Mouse (Mus musculus): ENCODE results near the gene Ptpre. TPM values are rescaled to one million over a fixed set of nuclear protein-coding genes. Genes with fewer than 3 reads are reported as not detected.
A peak's percentile ranks its signal among the peaks of the same experiment; 100 is the strongest.
"Not testable (repeated sequence)": the region's sequence is repeated elsewhere in the genome, so short reads cannot be mapped to it uniquely, and the experiment has no call there.

Gene Ptpre
- polyA plus RNA-seq, 1 experiment = 6.7 TPM

DNA sequence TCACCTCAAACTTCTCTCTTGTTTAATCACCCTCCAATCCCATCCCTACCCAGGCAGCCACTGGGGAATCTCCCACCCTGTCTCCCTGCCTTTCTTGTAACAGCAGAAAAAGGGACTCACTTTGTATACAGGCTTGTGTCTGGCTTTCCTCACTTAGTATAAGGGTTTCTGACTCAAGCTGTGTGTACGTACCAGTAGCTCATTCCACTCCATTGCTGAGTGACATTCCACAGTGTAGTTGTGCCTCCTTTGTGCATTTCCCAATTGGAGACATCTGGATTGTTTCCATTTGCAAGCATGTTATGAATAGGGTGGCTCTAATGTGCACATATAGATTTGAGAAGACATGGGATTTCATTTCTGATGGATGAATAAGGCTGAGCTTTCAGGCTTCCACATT, 23.0 kb downstream of the Ptpre start:
- TF ChIP-seq CTCF (IDR thresholded peaks at IDR 0.05; ENCODE audit: borderline replicate concordance, extremely low read depth, insufficient read depth, insufficient read length) = no peak
- TF ChIP-seq POLR2A (IDR thresholded peaks at IDR 0.05; ENCODE audit: borderline replicate concordance, extremely low read depth, insufficient read depth, insufficient read length, poor library complexity, severe bottlenecking) = no peak
- DNase-seq (ENCODE audit: low read depth) = no peak

DNA sequence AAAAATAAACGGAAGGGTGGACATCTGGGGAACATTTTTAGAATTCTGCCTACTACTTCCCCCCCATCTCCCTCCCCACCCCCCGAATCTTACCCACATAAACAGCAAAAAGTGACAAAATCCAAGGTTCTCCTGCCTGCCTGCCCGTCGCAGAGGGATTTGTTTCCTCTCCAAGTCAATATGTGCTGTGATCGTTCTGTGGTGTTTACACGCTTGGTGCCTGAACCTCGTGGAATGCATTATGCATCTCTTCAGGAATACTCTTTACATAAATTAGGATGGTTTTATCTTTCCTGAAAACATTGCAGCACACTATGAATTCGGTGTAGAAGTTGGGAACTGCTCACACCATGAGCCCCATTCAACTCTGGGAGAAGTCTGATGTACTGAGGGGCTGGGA, 26.7 kb downstream of the Ptpre start:
- peak; percentile 34 for DNase-seq (ENCODE audit: low read depth)
- TF ChIP-seq POLR2A (IDR thresholded peaks at IDR 0.05; ENCODE audit: borderline replicate concordance, extremely low read depth, insufficient read depth, insufficient read length, poor library complexity, severe bottlenecking) (no peak), CTCF (IDR thresholded peaks at IDR 0.05; ENCODE audit: borderline replicate concordance, extremely low read depth, insufficient read depth, insufficient read length) (no peak)

DNA sequence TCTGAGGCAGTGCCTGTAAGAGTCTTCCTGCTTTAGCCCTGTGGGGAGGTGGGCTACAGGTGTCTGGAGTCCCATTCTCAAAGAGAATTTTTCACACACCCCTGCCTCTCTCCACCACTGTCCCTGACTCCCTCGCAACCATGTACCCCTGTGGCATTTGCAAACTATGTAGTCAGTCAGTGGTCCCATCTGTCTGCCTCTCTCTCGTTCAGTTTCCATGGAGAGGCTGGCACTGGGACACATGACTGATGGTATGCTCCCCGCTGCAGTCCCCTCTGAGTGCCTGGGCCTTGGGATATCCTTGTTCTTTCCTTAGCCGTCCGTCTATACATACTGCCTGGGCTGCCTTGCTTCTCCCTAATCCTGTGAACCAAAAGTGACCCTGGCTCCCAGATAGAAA, 28.7 kb downstream of the Ptpre start:
- TF ChIP-seq CTCF (IDR thresholded peaks at IDR 0.05; ENCODE audit: borderline replicate concordance, extremely low read depth, insufficient read depth, insufficient read length) (no peak), POLR2A (IDR thresholded peaks at IDR 0.05; ENCODE audit: borderline replicate concordance, extremely low read depth, insufficient read depth, insufficient read length, poor library complexity, severe bottlenecking) (no peak)
- no peak for DNase-seq (ENCODE audit: low read depth)

DNA sequence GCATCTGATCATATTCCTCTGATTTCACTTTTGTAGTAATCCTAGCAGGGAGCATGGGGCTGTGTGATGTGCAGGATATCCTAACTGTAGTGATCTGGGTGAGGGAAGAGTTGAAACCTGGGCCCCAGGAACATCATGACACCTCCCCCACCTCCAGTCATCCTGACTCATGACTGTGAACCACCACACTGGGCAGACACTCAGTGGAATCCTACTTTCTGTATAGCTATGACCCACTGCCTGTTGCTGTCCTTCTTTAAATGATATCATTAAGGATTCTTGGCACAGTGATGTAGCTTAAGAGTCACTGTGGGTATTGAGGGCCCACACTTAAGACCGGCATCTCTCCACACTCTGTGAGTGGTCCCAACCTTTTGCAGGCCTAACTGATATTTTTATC, 30.3 kb downstream of the Ptpre start:
- DNase-seq (ENCODE audit: low read depth) = no peak
- TF ChIP-seq CTCF (IDR thresholded peaks at IDR 0.05; ENCODE audit: borderline replicate concordance, extremely low read depth, insufficient read depth, insufficient read length) (no peak), POLR2A (IDR thresholded peaks at IDR 0.05; ENCODE audit: borderline replicate concordance, extremely low read depth, insufficient read depth, insufficient read length, poor library complexity, severe bottlenecking) (no peak)

DNA sequence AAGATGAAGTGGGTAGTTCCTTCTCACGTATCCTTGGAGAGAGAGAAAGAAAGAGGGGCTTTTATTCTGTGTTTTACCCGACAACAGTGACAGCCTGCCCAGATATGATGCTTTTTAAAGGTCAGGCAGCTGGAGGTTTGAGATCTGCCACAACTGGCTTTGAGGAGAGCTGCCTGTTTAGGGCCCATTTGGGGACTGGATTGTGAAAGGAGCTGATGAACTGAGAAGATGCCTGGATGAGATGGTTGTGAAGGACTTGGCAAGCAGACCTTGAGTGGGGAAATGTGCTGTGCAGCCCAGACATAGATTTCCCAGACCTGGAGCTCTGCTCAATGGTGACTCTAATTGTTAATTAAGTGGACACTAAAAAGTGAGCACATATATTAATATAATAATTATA, 31.3 kb downstream of the Ptpre start:
- no peak for DNase-seq (ENCODE audit: low read depth)
- TF ChIP-seq POLR2A (IDR thresholded peaks at IDR 0.05; ENCODE audit: borderline replicate concordance, extremely low read depth, insufficient read depth, insufficient read length, poor library complexity, severe bottlenecking) = no peak
- TF ChIP-seq CTCF (IDR thresholded peaks at IDR 0.05; ENCODE audit: borderline replicate concordance, extremely low read depth, insufficient read depth, insufficient read length) = no peak

DNA sequence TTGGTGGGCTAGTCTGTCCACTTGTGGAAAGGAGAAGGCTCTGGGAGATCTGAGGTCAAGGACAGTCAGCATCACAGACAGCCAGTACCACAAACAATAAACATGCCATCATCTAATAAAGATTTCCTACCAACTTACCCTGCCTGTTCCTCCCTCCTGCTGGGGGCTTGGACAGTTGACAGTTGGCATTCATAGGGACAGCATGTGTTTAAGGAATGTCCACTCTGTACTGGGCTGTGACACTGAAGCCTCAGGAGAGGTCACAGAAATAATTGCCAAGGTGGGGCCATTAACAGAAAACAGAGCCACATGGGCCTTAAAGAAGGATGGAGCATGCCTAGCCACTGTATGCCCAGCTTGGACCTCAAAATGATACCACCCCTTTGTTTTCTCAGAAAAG, 34.1 kb downstream of the Ptpre start:
- DNase-seq (ENCODE audit: low read depth) = no peak
- TF ChIP-seq CTCF (IDR thresholded peaks at IDR 0.05; ENCODE audit: borderline replicate concordance, extremely low read depth, insufficient read depth, insufficient read length) (no peak), POLR2A (IDR thresholded peaks at IDR 0.05; ENCODE audit: borderline replicate concordance, extremely low read depth, insufficient read depth, insufficient read length, poor library complexity, severe bottlenecking) (no peak)

DNA sequence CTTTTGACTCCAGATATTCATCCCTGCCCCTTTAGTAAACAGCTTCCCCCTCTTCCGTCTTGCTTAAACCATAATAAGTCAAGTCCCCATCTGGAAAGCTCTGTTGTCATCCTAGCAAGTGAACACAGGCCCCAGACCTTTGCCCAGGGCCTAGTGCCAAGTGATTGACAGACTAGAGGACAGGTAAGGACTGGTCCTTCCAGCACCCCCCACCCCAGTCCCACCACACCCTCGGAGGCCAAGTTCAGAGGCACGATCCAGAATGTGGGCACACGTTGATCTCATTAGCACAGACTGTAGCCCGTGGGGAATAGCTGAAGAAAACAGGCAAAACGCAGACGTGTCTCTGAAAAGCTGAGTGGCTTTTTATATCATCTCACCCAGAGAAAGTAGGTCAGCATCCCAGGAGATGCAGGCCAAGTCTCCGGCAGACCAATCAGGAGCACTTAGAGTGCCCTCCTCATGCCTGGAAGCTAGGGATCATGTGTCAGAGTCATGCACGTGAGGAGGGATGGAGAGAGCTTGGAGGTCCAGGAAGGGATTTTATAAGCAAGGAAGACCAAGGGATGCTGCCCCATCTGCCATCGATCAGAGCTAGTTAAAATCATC, 34.8 kb downstream of the Ptpre start:
- TF ChIP-seq POLR2A (IDR thresholded peaks at IDR 0.05; ENCODE audit: borderline replicate concordance, extremely low read depth, insufficient read depth, insufficient read length, poor library complexity, severe bottlenecking) = no peak
- TF ChIP-seq CTCF (IDR thresholded peaks at IDR 0.05; ENCODE audit: borderline replicate concordance, extremely low read depth, insufficient read depth, insufficient read length) = no peak
- DNase-seq (ENCODE audit: low read depth) = peak; percentile 26

DNA sequence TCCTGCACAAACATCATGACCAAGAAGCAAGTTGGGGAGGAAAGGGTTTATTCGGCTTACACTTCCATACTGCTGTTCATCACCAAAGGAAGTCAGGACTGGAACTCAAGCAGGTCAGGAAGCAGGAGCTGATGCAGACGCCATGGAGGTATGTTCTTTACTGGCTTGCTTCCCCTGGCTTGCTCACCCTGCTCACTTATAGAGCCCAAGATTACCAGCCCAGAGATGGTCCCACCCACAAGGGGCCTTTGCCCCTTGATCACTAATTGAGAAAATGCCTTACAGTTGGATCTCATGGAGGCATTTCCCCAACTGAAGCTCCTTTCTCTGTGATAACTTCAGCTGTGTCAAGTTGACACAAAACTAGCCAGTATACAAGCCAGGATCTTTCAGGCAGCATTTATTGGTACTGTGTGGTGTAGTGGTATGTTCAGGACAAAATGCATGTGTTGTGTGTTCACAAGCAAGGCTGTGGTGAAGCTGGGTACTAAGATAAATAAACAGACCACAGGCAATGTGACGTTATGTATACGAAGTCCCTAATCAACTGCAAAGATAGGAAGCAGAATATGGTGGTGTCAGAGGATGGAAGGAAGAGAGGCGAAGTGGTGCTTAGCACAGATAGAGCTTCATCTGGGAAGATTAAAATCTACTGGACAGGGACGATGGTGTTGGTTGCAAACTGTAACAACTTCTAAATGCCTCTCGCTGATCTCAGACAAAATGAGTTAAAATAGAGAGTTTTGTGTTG, 38.2 kb downstream of the Ptpre start:
- not testable (repeated sequence) for DNase-seq (ENCODE audit: low read depth)

DNA sequence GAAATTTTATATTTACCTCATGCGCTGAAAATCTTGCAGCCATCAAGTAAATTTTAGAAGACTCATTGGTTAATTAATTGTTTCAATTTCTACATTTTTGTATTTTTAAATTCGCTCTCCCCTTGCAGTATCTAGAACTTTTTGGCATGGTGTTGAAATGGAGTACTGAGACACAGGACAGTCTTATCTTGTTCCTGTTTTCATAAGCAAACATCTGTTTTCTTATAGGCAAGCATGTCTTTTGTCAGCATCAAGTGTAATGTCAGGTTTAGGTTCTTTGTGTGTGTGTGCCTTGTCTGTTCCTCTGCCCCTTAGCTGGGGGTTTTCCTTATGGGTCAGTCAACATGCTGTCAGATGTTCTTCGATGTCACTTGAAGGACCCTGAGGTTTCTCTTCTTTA, 39.0 kb downstream of the Ptpre start:
- TF ChIP-seq POLR2A (IDR thresholded peaks at IDR 0.05; ENCODE audit: borderline replicate concordance, extremely low read depth, insufficient read depth, insufficient read length, poor library complexity, severe bottlenecking) = no peak
- TF ChIP-seq CTCF (IDR thresholded peaks at IDR 0.05; ENCODE audit: borderline replicate concordance, extremely low read depth, insufficient read depth, insufficient read length) = no peak
- no peak for DNase-seq (ENCODE audit: low read depth)

DNA sequence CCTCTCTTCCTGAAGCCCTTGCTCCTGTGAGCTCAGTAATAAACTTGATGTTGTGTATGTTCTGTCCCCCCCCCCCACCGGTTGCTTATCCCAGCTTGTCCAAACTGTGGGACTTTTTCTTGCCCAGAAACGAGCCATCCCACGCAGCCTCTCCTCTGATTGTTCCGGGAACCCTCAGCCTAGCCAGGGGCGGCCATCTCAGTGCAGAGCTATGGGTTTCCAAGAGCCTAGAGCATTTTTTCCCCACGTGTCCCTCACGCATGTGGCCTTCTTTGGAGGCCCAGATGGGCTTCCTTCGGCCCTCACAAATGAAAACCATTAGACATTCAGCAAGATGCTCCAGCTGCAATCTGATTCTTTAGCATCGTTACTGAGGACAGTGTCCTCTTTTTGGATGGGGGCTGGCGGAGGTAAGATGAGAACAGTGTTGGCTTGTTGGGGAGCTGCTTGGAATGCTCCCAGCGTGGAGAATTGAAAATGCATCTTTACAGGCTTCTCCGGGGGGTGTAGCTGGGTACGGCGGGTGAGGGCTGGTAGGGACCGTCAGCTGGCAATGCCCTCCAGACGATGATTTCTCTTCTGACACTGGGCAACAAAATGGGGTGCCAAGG, 41.5 kb downstream of the Ptpre start:
- no peak for DNase-seq (ENCODE audit: low read depth)
- TF ChIP-seq POLR2A (IDR thresholded peaks at IDR 0.05; ENCODE audit: borderline replicate concordance, extremely low read depth, insufficient read depth, insufficient read length, poor library complexity, severe bottlenecking) = no peak
- TF ChIP-seq CTCF (IDR thresholded peaks at IDR 0.05; ENCODE audit: borderline replicate concordance, extremely low read depth, insufficient read depth, insufficient read length) = no peak

DNA sequence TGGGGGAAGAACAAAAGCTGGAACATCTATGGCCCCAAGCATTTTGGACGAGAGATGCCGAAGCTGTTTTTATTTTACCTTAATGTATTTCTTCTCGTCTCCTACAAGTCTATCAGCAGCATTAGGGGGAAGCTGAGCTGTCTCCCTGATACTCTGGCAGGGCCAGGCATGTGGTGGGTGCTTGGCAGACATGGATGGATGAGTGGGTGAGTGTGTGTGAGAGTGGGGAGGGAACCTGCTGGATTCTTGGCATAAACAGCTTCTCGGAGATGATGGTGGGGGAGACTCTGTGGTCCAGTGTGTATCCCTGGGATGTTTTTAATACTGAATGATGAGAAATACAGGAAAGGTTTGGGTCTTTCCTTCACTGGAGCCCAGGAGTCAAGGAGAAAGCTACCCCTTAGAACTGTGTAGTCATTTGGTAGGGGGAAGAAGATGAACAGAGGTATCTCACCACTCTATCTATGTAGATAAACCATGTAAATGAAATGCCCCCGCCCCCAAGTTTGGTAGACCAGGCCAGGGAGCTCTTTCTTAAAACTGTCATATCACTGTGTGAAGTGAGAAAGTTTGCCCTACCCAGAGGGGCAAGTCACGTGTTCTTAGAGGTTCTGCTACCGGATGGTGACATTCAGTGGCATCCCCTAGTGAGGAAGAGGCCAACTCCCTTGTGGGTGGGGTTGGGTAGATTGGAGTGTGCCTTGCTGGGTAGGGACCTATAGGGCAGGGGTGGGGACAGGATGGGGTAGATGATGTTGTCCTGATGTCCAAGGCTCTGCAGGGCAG, 43.2 kb downstream of the Ptpre start:
- TF ChIP-seq CTCF (IDR thresholded peaks at IDR 0.05; ENCODE audit: borderline replicate concordance, extremely low read depth, insufficient read depth, insufficient read length) (no peak), POLR2A (IDR thresholded peaks at IDR 0.05; ENCODE audit: borderline replicate concordance, extremely low read depth, insufficient read depth, insufficient read length, poor library complexity, severe bottlenecking) (no peak)
- no peak for DNase-seq (ENCODE audit: low read depth)

Measured in brain, embryonic 14.5 days (tissue).